ENCODE assay signal across 14 mouse cellular contexts in genomic region chr7:128633156-128633555, GRCm38 (mm10). TPM values are rescaled to one million over a fixed set of nuclear protein-coding genes. Genes with fewer than 3 reads are reported as not detected.
DNase-seq lines count a peak whose midpoint lies in the region.
"Had no signal": no experiment of that assay in that cellular context is flagged by ENCODE, and none has a peak within 500 bp of the region (broad histone marks: within the 10 kb centered on the region; RNA-seq: fewer than 3 reads in every experiment).

No protein-coding gene starts in this region.

- peak; percentile 31 for DNase-seq in thymus, postnatal 0 days (ENCODE audit: low spot score)
- no peak for DNase-seq in thymus, postnatal 10 days (ENCODE audit: low spot score in 2 of 2)
- peak; percentile 66 for DNase-seq in T-cell, adult 2 months (ENCODE audit: low spot score)
- peak; percentile 78 for DNase-seq in naive thymus-derived CD4-positive, alpha-beta T cell, adult 2 months (ENCODE audit: low read depth)
- DNase-seq in frontal cortex, postnatal 36 days (ENCODE audit: low spot score in 2 of 2), result no peak
- DNase-seq in cerebellum, postnatal 14 days, result no peak
- no peak for DNase-seq in right cerebral cortex, postnatal 10 days (ENCODE audit: low spot score in 2 of 2)
- DNase-seq: cerebellum, adult 9-10 months; forebrain, postnatal 0 days; heart, adult 2 months; heart, postnatal 14 days; liver; lung, embryonic 14.5 days; right cerebral cortex, postnatal 4 days had no signal

RNA-seq across cellular contexts. Expression of gene Inpp5f, which starts 22.0 kb away (rescaled TPM):
- 10.3 and 13.7 TPM in 2 replicates for polyA plus RNA-seq in thymus, postnatal 0 days (2015; fragmentation: Nextera tagmentation; extraction: Ambion mirVana)

Comparison
In these comparisons a context has a peak if more than half of its experiments do, and no peak if none do; other contexts are left out.
1. DNase-seq: peak in thymus, postnatal 0 days (single experiment), T-cell, adult 2 months (single experiment) and naive thymus-derived CD4-positive, alpha-beta T cell, adult 2 months (single experiment); none in thymus, postnatal 10 days (0 of 2), frontal cortex, postnatal 36 days (0 of 2), cerebellum, postnatal 14 days (0 of 2) and right cerebral cortex, postnatal 10 days (0 of 2).